Mouse (Mus musculus): ENCODE measurements around the gene Gsn. TPM values are rescaled to one million over a fixed set of nuclear protein-coding genes. Genes with fewer than 3 reads are reported as not detected.
A peak's percentile ranks its signal among the peaks of the same experiment; 100 is the strongest.

Gene Gsn
- polyA plus RNA-seq, 1 experiment from 2014 or later: 190 TPM

GRCm38 (mm10) chr2:35292700-35293099 is 36.5 kb downstream of the Gsn start:
- Histone ChIP-seq H3K4me3 (ENCODE audit: low read depth, low read length) (no peak overlapping the region), H3K4me2 (ENCODE audit: low read length) (no peak overlapping the region), H3K4me1 (replicated peaks; ENCODE audit: control insufficient read depth, insufficient read depth, low read length) (no peaks in the 10 kb centered on the region; the same call in 1 of the 2 replicates), H3K9me3 (ENCODE audit: control insufficient read depth, low read length) (no peaks in the 10 kb centered on the region), H3K27me3 (replicated peaks; ENCODE audit: control insufficient read depth, insufficient read depth, low read length) (no peaks in the 10 kb centered on the region), H3K9ac (ENCODE audit: low read length) (no peak overlapping the region), H3K27ac (ENCODE audit: low read depth) (no peak overlapping the region), H3K36me3 (ENCODE audit: control insufficient read depth, insufficient read depth, low read length) (peaks cover 38% of the 10 kb centered on the region)
- 69% methylated on average over 3 of the region's 3 CpGs for WGBS
- no peak for ATAC-seq (replicated peaks; ENCODE audit: low FRiP score, low TSS enrichment, low read depth)
- no peak for DNase-seq (ENCODE audit: low spot score)

GRCm38 (mm10) chr2:35293291-35293690 is 37.1 kb downstream of the Gsn start:
- no peaks in the 10 kb centered on the region; the same call in 1 of the 2 replicates for H3K4me1 ChIP-seq (replicated peaks; ENCODE audit: control insufficient read depth, insufficient read depth, low read length)
- H3K27ac ChIP-seq (ENCODE audit: low read depth): no peak overlapping the region
- no peaks in the 10 kb centered on the region for H3K9me3 ChIP-seq (ENCODE audit: control insufficient read depth, low read length)
- 87% methylated on average over 8 of the region's 8 CpGs for WGBS
- ATAC-seq (replicated peaks; ENCODE audit: low FRiP score, low TSS enrichment, low read depth) (no peak), DNase-seq (ENCODE audit: low spot score) (no peak)
- no peaks in the 10 kb centered on the region for H3K27me3 ChIP-seq (replicated peaks; ENCODE audit: control insufficient read depth, insufficient read depth, low read length)
- H3K4me3 ChIP-seq (ENCODE audit: low read depth, low read length): no peak overlapping the region
- H3K9ac ChIP-seq (ENCODE audit: low read length): no peak overlapping the region
- H3K4me2 ChIP-seq (ENCODE audit: low read length): no peak overlapping the region
- peaks cover 39% of the 10 kb centered on the region for H3K36me3 ChIP-seq (ENCODE audit: control insufficient read depth, insufficient read depth, low read length)

- Histone ChIP-seq H3K4me2 (ENCODE audit: low read length) (no peak overlapping the region), H3K9me3 (ENCODE audit: control insufficient read depth, low read length) (no peaks in the 10 kb centered on the region), H3K9ac (ENCODE audit: low read length) (no peak overlapping the region), H3K4me1 (replicated peaks; ENCODE audit: control insufficient read depth, insufficient read depth, low read length) (peaks cover 9% of the 10 kb centered on the region; the same call in 1 of the 2 replicates), H3K27me3 (replicated peaks; ENCODE audit: control insufficient read depth, insufficient read depth, low read length) (no peaks in the 10 kb centered on the region), H3K27ac (ENCODE audit: low read depth) (no peak overlapping the region), H3K36me3 (ENCODE audit: control insufficient read depth, insufficient read depth, low read length) (peaks cover 37% of the 10 kb centered on the region), H3K4me3 (ENCODE audit: low read depth, low read length) (no peak overlapping the region)
- ATAC-seq (replicated peaks; ENCODE audit: low FRiP score, low TSS enrichment, low read depth) (peak; percentile 84), DNase-seq (ENCODE audit: low spot score) (peak; percentile 87)
- 28% methylated on average over 15 of the region's 15 CpGs for WGBS
Measured at GRCm38 (mm10) chr2:35297703-35298332, 41.6 kb downstream of the Gsn start.

- no peak for ATAC-seq (replicated peaks; ENCODE audit: low FRiP score, low TSS enrichment, low read depth)
- Histone ChIP-seq H3K9ac (ENCODE audit: low read length) (no peak overlapping the region), H3K4me2 (ENCODE audit: low read length) (no peak overlapping the region), H3K27ac (ENCODE audit: low read depth) (no peak overlapping the region), H3K4me3 (ENCODE audit: low read depth, low read length) (no peak overlapping the region), H3K4me1 (replicated peaks; ENCODE audit: control insufficient read depth, insufficient read depth, low read length) (peaks cover 9% of the 10 kb centered on the region; the same call in 1 of the 2 replicates), H3K36me3 (ENCODE audit: control insufficient read depth, insufficient read depth, low read length) (peaks cover 41% of the 10 kb centered on the region), H3K27me3 (replicated peaks; ENCODE audit: control insufficient read depth, insufficient read depth, low read length) (no peaks in the 10 kb centered on the region), H3K9me3 (ENCODE audit: control insufficient read depth, low read length) (no peaks in the 10 kb centered on the region)
- DNase-seq (ENCODE audit: low spot score): no peak
- WGBS: 82% methylated on average over 2 of the region's 2 CpGs
Measured at GRCm38 (mm10) chr2:35299437-35299836, 43.3 kb downstream of the Gsn start.

GRCm38 (mm10) chr2:35302049-35302885 is 46.1 kb downstream of the Gsn start:
- no peaks in the 10 kb centered on the region for H3K9me3 ChIP-seq (ENCODE audit: control insufficient read depth, low read length)
- no peak overlapping the region for H3K4me2 ChIP-seq (ENCODE audit: low read length)
- H3K36me3 ChIP-seq (ENCODE audit: control insufficient read depth, insufficient read depth, low read length): peaks cover 24% of the 10 kb centered on the region
- DNase-seq (ENCODE audit: low spot score) (no peak), ATAC-seq (replicated peaks; ENCODE audit: low FRiP score, low TSS enrichment, low read depth) (0 out of 2 replicates have a peak, but pooled peaks have one; percentile 40)
- peak overlapping the region; percentile 75 for H3K27ac ChIP-seq (ENCODE audit: low read depth)
- WGBS: 60% methylated on average over 13 of the region's 13 CpGs
- H3K4me3 ChIP-seq (ENCODE audit: low read depth, low read length): no peak overlapping the region
- H3K4me1 ChIP-seq (replicated peaks; ENCODE audit: control insufficient read depth, insufficient read depth, low read length): peaks cover 9% of the 10 kb centered on the region; the same call in 1 of the 2 replicates
- no peaks in the 10 kb centered on the region for H3K27me3 ChIP-seq (replicated peaks; ENCODE audit: control insufficient read depth, insufficient read depth, low read length)
- H3K9ac ChIP-seq (ENCODE audit: low read length): no peak overlapping the region

GRCm38 (mm10) chr2:35308166-35308565 is 52.0 kb downstream of the Gsn start:
- H3K36me3 ChIP-seq (ENCODE audit: control insufficient read depth, insufficient read depth, low read length): peaks cover 27% of the 10 kb centered on the region; the same call in 1 of the 2 replicates
- no peak overlapping the region for H3K9ac ChIP-seq (ENCODE audit: low read length)
- 28% methylated on average over 1 of the region's 1 CpGs for WGBS
- no peaks in the 10 kb centered on the region for H3K27me3 ChIP-seq (replicated peaks; ENCODE audit: control insufficient read depth, insufficient read depth, low read length)
- no peaks in the 10 kb centered on the region for H3K4me1 ChIP-seq (replicated peaks; ENCODE audit: control insufficient read depth, insufficient read depth, low read length)
- H3K9me3 ChIP-seq (ENCODE audit: control insufficient read depth, low read length): no peaks in the 10 kb centered on the region
- H3K4me2 ChIP-seq (ENCODE audit: low read length): no peak overlapping the region
- DNase-seq (ENCODE audit: low spot score): no peak
- H3K27ac ChIP-seq (ENCODE audit: low read depth): no peak overlapping the region
- H3K4me3 ChIP-seq (ENCODE audit: low read depth, low read length): no peak overlapping the region
- no peak for ATAC-seq (replicated peaks; ENCODE audit: low FRiP score, low TSS enrichment, low read depth)

- Histone ChIP-seq H3K36me3 (ENCODE audit: control insufficient read depth, insufficient read depth, low read length) (peaks cover 16% of the 10 kb centered on the region; the same call in 1 of the 2 replicates), H3K4me1 (replicated peaks; ENCODE audit: control insufficient read depth, insufficient read depth, low read length) (0 out of 2 replicates have a peak, but pooled peaks cover 3% of the 10 kb centered on the region), H3K4me2 (ENCODE audit: low read length) (no peak overlapping the region), H3K9ac (ENCODE audit: low read length) (no peak overlapping the region), H3K9me3 (ENCODE audit: control insufficient read depth, low read length) (no peaks in the 10 kb centered on the region), H3K27ac (ENCODE audit: low read depth) (no peak overlapping the region), H3K4me3 (ENCODE audit: low read depth, low read length) (no peak overlapping the region), H3K27me3 (replicated peaks; ENCODE audit: control insufficient read depth, insufficient read depth, low read length) (no peaks in the 10 kb centered on the region)
- ATAC-seq (replicated peaks; ENCODE audit: low FRiP score, low TSS enrichment, low read depth): no peak
- WGBS: 86% methylated on average over 4 of the region's 4 CpGs
- no peak for DNase-seq (ENCODE audit: low spot score)
Measured at GRCm38 (mm10) chr2:35309906-35310493, 53.8 kb downstream of the Gsn start.

- Histone ChIP-seq H3K4me3 (ENCODE audit: low read depth, low read length) (no peak overlapping the region), H3K4me1 (replicated peaks; ENCODE audit: control insufficient read depth, insufficient read depth, low read length) (0 out of 2 replicates have a peak, but pooled peaks cover 3% of the 10 kb centered on the region), H3K36me3 (ENCODE audit: control insufficient read depth, insufficient read depth, low read length) (peaks cover 16% of the 10 kb centered on the region; the same call in 1 of the 2 replicates), H3K9me3 (ENCODE audit: control insufficient read depth, low read length) (no peaks in the 10 kb centered on the region), H3K9ac (ENCODE audit: low read length) (no peak overlapping the region), H3K4me2 (ENCODE audit: low read length) (no peak overlapping the region), H3K27ac (ENCODE audit: low read depth) (no peak overlapping the region), H3K27me3 (replicated peaks; ENCODE audit: control insufficient read depth, insufficient read depth, low read length) (no peaks in the 10 kb centered on the region)
- ATAC-seq (replicated peaks; ENCODE audit: low FRiP score, low TSS enrichment, low read depth) (no peak), DNase-seq (ENCODE audit: low spot score) (no peak)
- WGBS: 46% methylated on average over 3 of the region's 3 CpGs
Measured at GRCm38 (mm10) chr2:35314300-35314699, 58.1 kb downstream of the Gsn start.
